Mouse (Mus musculus) c-Kit-positive CD71-positive TER-119-positive erythroid progenitor cells, embryonic 14.5 days (primary cell): Measurements from ENCODE around the gene Tmco4.
A peak's percentile ranks its signal among the peaks of the same experiment; 100 is the strongest.
"Not testable (repeated sequence)": the region's sequence is repeated elsewhere in the genome, so short reads cannot be mapped to it uniquely, and the experiment has no call there.

Source experiments
- DNase-seq: peaks from one replicate; pipeline ENCODE4 v3.0.0-alpha.2; 2013; ENCODE audit warnings: low spot score

Tmco4 gene

GRCm38 (mm10) chr4:138973719-138974115, 1.0 kb downstream of the Tmco4 start:
- no peak for DNase-seq

DNA sequence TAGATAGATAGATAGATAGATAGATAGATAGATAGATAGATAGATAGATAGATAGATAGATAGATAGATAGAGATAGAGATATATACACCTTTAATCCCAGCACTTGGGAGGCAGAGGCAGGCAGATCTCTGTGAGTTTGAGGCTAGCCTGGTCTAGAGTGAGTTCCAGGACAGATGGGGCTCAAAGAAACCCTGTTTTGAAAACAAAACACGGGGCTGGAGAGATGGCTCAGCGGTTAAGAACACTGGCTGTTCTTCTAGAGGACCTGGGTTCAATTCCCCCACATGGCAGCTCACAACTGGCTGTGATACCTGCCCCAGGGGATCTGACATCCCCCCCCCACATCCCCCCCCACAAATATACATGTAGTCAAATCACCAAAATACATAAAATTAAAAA, 1.9 kb downstream of the Tmco4 start:
- not testable (repeated sequence) for DNase-seq

- no peak for DNase-seq
Observed at GRCm38 (mm10) chr4:138975194-138975593, 2.5 kb downstream of the Tmco4 start.

GRCm38 (mm10) chr4:138976046-138976445, 3.4 kb downstream of the Tmco4 start:
- DNase-seq = no peak

DNA sequence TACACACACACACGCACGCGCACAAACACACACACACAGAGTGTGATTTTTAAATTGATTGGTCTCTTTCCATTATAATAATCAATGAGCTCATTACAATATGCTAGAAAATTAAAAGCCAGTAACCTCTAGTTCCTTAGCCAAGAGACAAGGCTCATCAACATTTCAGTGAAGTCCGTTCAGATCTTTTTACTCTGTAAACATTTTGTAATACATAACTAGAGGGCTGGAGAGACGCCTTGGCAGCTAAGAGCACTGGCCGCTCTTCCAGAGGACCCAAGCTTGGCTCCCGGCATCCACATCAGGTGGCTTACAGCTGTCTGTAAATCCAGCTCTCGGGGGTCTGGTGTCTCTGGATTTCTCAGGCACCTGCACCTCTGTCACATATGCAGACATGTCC, 7.3 kb downstream of the Tmco4 start:
- no peak for DNase-seq

DNA sequence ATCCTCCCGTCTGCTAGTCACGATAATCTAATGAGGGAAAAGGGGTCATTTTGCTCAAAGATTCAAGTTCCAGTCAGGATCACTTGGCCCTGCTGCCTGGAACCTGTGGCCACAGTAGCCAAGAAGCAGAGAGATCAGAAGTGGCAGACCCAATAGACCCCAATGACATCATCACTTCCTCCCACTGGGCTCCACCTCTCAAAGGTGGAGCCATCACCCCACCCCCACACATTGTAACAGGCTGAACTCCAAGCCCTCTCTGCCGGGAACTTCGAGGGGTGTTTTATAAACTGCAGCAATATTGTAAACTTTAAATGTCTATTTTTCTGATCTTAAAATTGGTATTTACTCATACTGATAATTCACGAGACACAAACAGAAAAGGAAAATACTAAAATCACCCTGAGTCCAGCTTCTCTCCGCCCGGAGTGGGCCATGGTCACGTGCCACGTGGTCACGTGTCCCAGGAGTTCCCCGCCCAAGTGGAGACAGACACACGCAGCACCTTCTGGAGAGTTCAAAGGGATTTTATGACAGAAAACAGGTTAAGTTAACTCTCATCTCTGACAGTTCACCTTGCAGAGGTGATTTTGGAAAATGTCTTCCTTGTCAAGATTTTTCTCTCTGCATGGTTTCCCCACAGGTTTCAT, 8.2 kb downstream of the Tmco4 start:
- peak; percentile 12 for DNase-seq

- no peak for DNase-seq
Observed at GRCm38 (mm10) chr4:138983422-138983821, 10.7 kb downstream of the Tmco4 start.

GRCm38 (mm10) chr4:138984744-138985143, 12.1 kb downstream of the Tmco4 start:
- no peak for DNase-seq

DNA sequence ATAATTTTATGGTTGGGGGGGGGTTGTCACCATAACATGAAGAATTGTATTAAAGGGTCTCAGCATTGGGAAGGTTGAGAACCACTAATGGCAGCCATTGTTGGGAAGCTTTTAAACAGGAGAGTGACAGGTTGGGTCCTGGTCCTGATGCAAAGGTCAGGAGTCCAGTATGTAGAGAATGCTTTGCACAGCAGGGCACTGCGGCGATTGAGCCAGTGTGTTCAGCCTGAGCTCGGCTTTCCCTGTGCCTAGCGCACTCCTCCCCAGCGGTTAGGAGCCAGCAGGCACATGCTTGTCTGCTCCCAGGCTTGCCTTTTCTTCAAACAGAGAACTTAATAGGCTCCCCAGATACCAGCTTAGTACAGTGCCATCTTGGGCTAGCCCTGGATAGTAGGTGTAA, 13.6 kb downstream of the Tmco4 start:
- no peak for DNase-seq

GRCm38 (mm10) chr4:138994389-138994788, 21.7 kb downstream of the Tmco4 start:
- DNase-seq = no peak

- DNase-seq = peak; percentile 13
Observed at GRCm38 (mm10) chr4:138996410-138996809, 23.7 kb downstream of the Tmco4 start.

- DNase-seq = no peak
Observed at GRCm38 (mm10) chr4:138997121-138997520, 24.4 kb downstream of the Tmco4 start.

DNA sequence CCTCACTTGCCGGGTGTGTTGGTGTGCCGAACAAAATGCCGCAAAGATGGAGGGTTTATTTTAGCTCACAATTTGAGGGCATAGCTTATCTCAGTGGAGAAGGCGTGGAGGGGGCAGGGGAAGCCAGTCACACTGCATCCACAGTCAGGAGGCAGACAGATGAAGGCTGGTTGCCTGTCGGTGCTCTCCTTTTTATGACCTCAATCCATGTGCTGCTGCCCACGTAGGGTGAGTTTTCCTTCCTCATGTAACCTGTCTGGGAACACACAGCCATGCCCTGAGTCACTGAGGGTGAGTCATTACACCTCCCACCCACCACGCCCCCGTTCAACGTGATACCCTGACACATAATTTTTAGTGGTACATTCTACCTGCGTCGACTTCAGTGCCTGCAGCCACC, 25.9 kb downstream of the Tmco4 start:
- DNase-seq = no peak

- no peak for DNase-seq
Observed at GRCm38 (mm10) chr4:139001026-139001425, 28.3 kb downstream of the Tmco4 start.

DNA sequence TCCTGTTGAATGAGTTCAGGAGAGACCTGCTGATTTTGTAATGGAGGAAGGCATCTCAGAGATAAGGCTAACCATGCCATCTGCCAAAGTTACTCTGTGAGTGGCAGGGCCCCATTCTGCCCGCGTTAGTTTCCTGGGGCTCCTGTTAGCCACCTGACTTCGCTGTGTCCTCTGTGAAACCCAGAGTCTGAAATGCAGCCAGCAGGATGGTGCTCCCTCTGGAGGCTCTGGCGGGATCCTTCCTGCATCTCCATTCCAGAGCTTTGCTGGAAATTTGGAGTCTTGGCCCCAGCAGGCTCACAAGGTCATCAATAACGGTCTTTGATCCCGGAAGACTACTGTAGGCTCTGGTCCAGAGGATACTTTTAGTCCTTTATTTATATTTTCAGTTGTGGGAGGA, 28.7 kb downstream of the Tmco4 start:
- DNase-seq = no peak

DNA sequence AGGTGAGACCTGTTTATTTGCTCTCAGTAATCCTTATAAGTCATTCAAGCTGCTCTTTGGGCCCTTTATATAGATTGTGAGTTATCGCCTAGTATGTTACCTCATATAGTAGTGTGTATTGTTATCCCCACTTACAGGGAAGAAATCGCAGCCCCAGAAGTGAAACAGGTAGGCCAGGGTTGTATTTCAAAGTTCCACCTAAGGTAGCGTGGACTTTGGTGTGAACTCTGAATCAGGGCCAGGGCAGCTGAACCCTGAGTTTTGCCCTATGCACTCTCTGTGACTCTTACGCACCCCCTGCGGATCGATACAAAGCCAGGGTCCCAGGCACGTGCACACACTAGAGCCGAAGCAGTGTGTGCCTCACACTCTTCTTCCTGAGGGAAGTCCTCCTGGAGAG, 31.4 kb downstream of the Tmco4 start:
- DNase-seq = no peak

DNA sequence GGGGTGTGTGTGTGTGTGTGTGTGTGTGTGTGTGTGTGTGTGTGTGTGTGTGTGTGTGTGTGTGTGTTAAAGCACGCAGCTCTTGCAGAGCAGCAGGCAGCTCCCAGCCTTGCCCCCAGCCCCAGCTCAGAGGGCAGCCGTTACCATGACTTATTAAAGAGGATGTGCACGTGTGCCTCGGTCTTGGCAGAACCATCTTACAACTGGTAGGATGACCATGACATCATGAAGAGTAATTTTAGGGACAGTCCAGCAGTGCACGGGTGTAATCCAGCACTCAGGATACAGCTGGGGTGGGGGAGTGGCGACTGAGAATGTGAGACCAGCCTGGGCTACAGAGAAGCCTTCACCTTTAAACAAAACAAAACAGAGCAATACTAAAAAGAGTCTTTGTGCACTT, 32.5 kb downstream of the Tmco4 start:
- DNase-seq = no peak

- no peak for DNase-seq
Observed at GRCm38 (mm10) chr4:139007353-139007752, 34.7 kb downstream of the Tmco4 start.

- DNase-seq = no peak
Observed at GRCm38 (mm10) chr4:139007981-139008536, 35.4 kb downstream of the Tmco4 start.

- DNase-seq = no peak
Observed at GRCm38 (mm10) chr4:139011201-139011702, 38.6 kb downstream of the Tmco4 start.

GRCm38 (mm10) chr4:139013281-139013680, 40.6 kb downstream of the Tmco4 start:
- DNase-seq = no peak

GRCm38 (mm10) chr4:139014793-139015192, 42.1 kb downstream of the Tmco4 start:
- DNase-seq = no peak

DNA sequence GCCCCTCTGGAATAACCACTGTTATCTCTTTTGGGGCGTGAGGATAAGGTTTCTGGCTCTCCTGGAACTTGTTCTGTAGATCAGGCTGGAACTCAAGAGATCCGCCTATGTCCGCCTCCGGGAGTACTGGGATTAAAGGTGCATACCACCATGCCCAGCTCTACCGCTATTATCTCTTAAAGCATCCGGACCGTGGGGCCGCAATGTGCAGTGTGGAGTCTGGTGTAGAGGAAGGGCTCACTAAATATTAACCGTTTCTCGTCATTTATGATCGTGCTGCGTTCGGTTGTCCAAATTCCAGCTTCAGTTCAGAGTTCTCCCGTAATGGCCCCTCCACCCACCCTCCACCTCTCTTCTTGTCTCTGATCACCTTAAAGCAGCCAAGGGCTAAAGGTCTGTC, 45.7 kb downstream of the Tmco4 start:
- DNase-seq = no peak

GRCm38 (mm10) chr4:139018976-139019375, 46.3 kb downstream of the Tmco4 start:
- no peak for DNase-seq
